Mouse (Mus musculus) stomach, postnatal 0 days (tissue): Measurements from ENCODE around the gene Wdr27. TPM values are rescaled to one million over a fixed set of nuclear protein-coding genes. Genes with fewer than 3 reads are reported as not detected.

Experiments
- ATAC-seq: fragments of 200-750 bp; cut with Nextera tagmentation; 2 replicates; pipeline ENCODE4 v1.8.0; 2017; ENCODE audit not compliant: low FRiP score, low TSS enrichment
- DNase-seq: peaks from one replicate; pipeline ENCODE4 v3.0.0-alpha.2; 2016; ENCODE audit warnings: low spot score
- H3K27ac ChIP-seq: fragments of 300-500 bp; sonication (generic); replicated peaks from 2 replicates; pipeline ENCODE4 v1.5.1; 2014; ENCODE audit warnings: mild to moderate bottlenecking, control low read depth
- H3K27me3 ChIP-seq: fragments of 300-500 bp; sonication (generic); 2 replicates; pipeline ENCODE4 v1.6.1; 2014; ENCODE audit warnings: low read length; ENCODE audit not compliant: control insufficient read depth, insufficient read depth
- H3K36me3 ChIP-seq: fragments of 300-500 bp; sonication (generic); 2 replicates; pipeline ENCODE4 v1.6.1; 2014; ENCODE audit warnings: low read length, mixed read lengths; ENCODE audit not compliant: control insufficient read depth, insufficient read depth
- H3K4me1 ChIP-seq: fragments of 300-500 bp; sonication (generic); replicated peaks from 2 replicates; pipeline ENCODE4 v1.6.1; 2014; ENCODE audit warnings: antibody characterized with exemption; ENCODE audit not compliant: control insufficient read depth, insufficient read depth
- H3K4me2 ChIP-seq: fragments of 300-500 bp; sonication (generic); replicated peaks from 2 replicates; pipeline ENCODE4 v1.6.1; 2014; ENCODE audit warnings: low read depth, mild to moderate bottlenecking, control low read depth, moderate library complexity
- H3K4me3 ChIP-seq: fragments of 300-500 bp; sonication (generic); 2 replicates; pipeline ENCODE4 v1.5.1; 2014; ENCODE audit warnings: low read depth, low read length, control low read depth
- H3K9ac ChIP-seq: fragments of 300-500 bp; sonication (generic); 2 replicates; pipeline ENCODE4 v1.6.1; 2014; ENCODE audit warnings: mild to moderate bottlenecking, low read length, control low read depth, mixed read lengths
- H3K9me3 ChIP-seq: fragments of 300-500 bp; sonication (generic); 2 replicates; pipeline ENCODE4 v1.6.1; 2016; ENCODE audit warnings: low read length; ENCODE audit not compliant: control insufficient read depth
- CTCF ChIP-seq: IDR thresholded peaks from 2 replicates; pipeline ENCODE4 v1.5.1; 2016; ENCODE audit warnings: antibody characterized with exemption, low read depth, mild to moderate bottlenecking, moderate library complexity
- EP300 ChIP-seq: optimal IDR thresholded peaks from 2 replicates; pipeline ENCODE3; 2016; ENCODE audit warnings: antibody characterized with exemption
- WGBS: fragments of 180-500 bp; shearing (Covaris S2); extraction: QIAGEN DNeasy Blood & Tissue Kit; methylation state at CpG from one replicate; pipeline ENCODE4 v1.1.7; 2014; 5-methylcytosine and 5-hydroxymethylcytosine counted together
- polyA plus RNA-seq: library from polyadenylated mRNA; unstranded; fragments of >200 nt; fragmentation: Nextera tagmentation; extraction: Ambion mirVana; gene quantifications from 2 replicates; pipeline ENCODE4 v1.2.1, GENCODE M21; 2015

Gene Wdr27
- polyA plus RNA-seq, 1 experiment from 2014 or later: 9.0 TPM

DNA sequence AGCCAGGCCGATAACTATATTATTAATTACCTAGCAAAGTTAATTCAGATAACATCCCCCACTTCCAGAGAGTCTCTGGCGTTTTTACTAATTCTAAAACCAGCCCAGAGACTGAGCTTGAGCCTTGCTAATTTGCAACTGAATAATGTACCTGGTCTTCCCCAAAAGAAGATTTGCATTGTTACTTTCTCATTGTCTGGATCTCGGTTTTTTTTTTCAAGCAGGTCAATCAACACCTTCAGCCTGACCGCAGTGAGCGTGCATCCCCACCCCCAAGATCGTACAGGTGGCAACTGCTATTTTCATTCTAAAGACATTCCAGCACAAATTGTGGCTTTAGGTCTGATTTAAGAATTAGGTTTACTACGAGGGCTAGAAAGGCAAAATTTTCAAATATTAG lies 136.2 kb downstream of the Wdr27 start:
- no peak overlapping the region for H3K4me2 ChIP-seq
- no peaks in the 10 kb centered on the region for H3K4me1 ChIP-seq
- H3K36me3 ChIP-seq: no peaks in the 10 kb centered on the region
- 90% methylated on average over 7 of the region's 7 CpGs for WGBS
- no peaks in the 10 kb centered on the region for H3K27me3 ChIP-seq
- no peaks in the 10 kb centered on the region for H3K9me3 ChIP-seq
- no peak for ATAC-seq
- no peak for DNase-seq
- no peak overlapping the region for H3K9ac ChIP-seq
- no peak overlapping the region for H3K4me3 ChIP-seq
- H3K27ac ChIP-seq: no peak overlapping the region
- TF ChIP-seq EP300 (no peak), CTCF (no peak)

GRCm38 (mm10) chr17:14799243-14799642 lies 143.7 kb downstream of the Wdr27 start:
- H3K27ac ChIP-seq: no peak overlapping the region
- WGBS: 78% methylated on average over 4 of the region's 4 CpGs

GRCm38 (mm10) chr17:14795074-14795473 lies 147.9 kb downstream of the Wdr27 start:
- H3K9me3 ChIP-seq: no peaks in the 10 kb centered on the region
- DNase-seq (no peak), ATAC-seq (no peak)
- 93% methylated on average over 4 of the region's 4 CpGs for WGBS
- TF ChIP-seq EP300 (no peak), CTCF (no peak)
- no peaks in the 10 kb centered on the region for H3K4me1 ChIP-seq
- H3K36me3 ChIP-seq: no peaks in the 10 kb centered on the region
- H3K27me3 ChIP-seq: no peaks in the 10 kb centered on the region
- H3K9ac ChIP-seq: no peak overlapping the region
- no peak overlapping the region for H3K4me3 ChIP-seq
- H3K27ac ChIP-seq: no peak overlapping the region
- H3K4me2 ChIP-seq: no peak overlapping the region

More at GRCm38 (mm10) chr17:14799243-14799642, 143.7 kb downstream of the Wdr27 start:
- no peak overlapping the region for H3K4me3 ChIP-seq
- TF ChIP-seq CTCF (no peak), EP300 (no peak)
- no peaks in the 10 kb centered on the region for H3K4me1 ChIP-seq
- H3K4me2 ChIP-seq: no peak overlapping the region
- H3K36me3 ChIP-seq: no peaks in the 10 kb centered on the region
- DNase-seq: no peak
- no peaks in the 10 kb centered on the region for H3K27me3 ChIP-seq
- H3K9me3 ChIP-seq: no peaks in the 10 kb centered on the region
- no peak for ATAC-seq
- no peak overlapping the region for H3K9ac ChIP-seq

GRCm38 (mm10) chr17:14779356-14779755 lies 163.6 kb downstream of the Wdr27 start:
- TF ChIP-seq EP300: no peak
- no peak for TF ChIP-seq CTCF
- H3K4me3 ChIP-seq: no peak overlapping the region
- no peaks in the 10 kb centered on the region for H3K4me1 ChIP-seq
- H3K36me3 ChIP-seq: no peaks in the 10 kb centered on the region
- H3K27me3 ChIP-seq: no peaks in the 10 kb centered on the region
- no peak for DNase-seq
- no peak for ATAC-seq
- H3K27ac ChIP-seq: no peak overlapping the region
- no peaks in the 10 kb centered on the region for H3K9me3 ChIP-seq
- H3K4me2 ChIP-seq: no peak overlapping the region
- H3K9ac ChIP-seq: no peak overlapping the region
- WGBS: 84% methylated on average over 5 of the region's 5 CpGs

DNA sequence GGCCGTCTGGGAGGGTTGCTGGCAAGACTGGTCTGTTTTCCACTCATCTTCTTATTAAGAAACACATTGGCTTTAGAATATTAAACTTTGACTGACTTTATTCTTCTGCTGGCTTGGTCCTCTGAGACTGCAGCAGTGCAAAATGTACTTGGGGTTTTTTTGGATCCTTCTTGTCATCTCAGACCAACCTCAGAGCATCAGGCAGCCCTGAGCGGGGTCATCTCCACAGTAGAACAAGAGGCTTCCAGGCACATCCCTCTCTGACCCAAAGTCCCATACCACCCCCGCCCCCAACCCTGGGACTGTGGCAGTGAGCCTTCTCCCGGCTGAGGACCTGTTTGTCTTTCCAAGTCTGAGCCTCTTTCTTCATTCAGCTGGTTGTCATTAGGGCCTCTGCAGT lies 171.6 kb downstream of the Wdr27 start:
- Histone ChIP-seq H3K9me3 (no peaks in the 10 kb centered on the region), H3K4me2 (no peak overlapping the region), H3K27ac (no peak overlapping the region), H3K4me1 (no peaks in the 10 kb centered on the region), H3K27me3 (no peaks in the 10 kb centered on the region), H3K9ac (no peak overlapping the region), H3K36me3 (no peaks in the 10 kb centered on the region), H3K4me3 (no peak overlapping the region)
- 54% methylated on average over 4 of the region's 4 CpGs for WGBS
- DNase-seq (no peak), ATAC-seq (no peak)
- no peak for TF ChIP-seq EP300
- no peak for TF ChIP-seq CTCF

DNA sequence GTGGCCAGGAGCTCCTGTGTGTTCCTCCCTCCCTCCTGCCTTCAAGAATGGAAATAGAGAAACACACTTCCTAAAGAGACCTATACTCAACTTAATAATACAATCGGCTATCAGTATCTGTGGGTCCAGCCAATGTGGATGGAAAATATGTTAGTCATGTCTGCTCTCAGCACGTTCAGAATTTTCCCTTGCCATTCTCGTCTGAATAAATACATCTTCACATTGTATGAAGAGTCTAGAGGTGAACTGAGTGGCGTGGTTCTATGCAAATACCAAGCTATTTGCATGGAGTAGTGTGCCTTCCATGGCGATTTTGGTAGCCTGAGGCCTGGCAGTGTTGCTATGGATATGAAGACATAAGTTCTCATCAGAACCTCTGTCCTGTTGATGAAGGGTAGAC lies 172.6 kb downstream of the Wdr27 start:
- ATAC-seq (no peak), DNase-seq (no peak)
- H3K9ac ChIP-seq: no peak overlapping the region
- no peaks in the 10 kb centered on the region for H3K9me3 ChIP-seq
- TF ChIP-seq EP300 (no peak), CTCF (no peak)
- no peak overlapping the region for H3K4me2 ChIP-seq
- H3K27me3 ChIP-seq: no peaks in the 10 kb centered on the region
- H3K4me1 ChIP-seq: no peaks in the 10 kb centered on the region
- no peak overlapping the region for H3K27ac ChIP-seq
- WGBS: 75% methylated on average over 5 of the region's 5 CpGs
- H3K36me3 ChIP-seq: no peaks in the 10 kb centered on the region
- no peak overlapping the region for H3K4me3 ChIP-seq

Other genes with a start within 250 kb of the Wdr27 start
- gene Thbs2, start 248.9 kb downstream of the Wdr27 start, polyA plus RNA-seq: 18.6 and 21.4 TPM in 2 replicates
- gene 1600012H06Rik, start within 50 bp of the Wdr27 start, polyA plus RNA-seq: 39.0 and 39.9 TPM in 2 replicates
- 29.5 and 31.3 TPM in 2 replicates for gene Phf10, start 18.1 kb upstream of the Wdr27 start, polyA plus RNA-seq
- gene 9030025P20Rik, start 35.3 kb upstream of the Wdr27 start, polyA plus RNA-seq: 4.6 and 5.1 TPM in 2 replicates
- 1.6 TPM in 1 of 2 replicates, not detected in the other for gene Gm3417, start 35.6 kb upstream of the Wdr27 start, polyA plus RNA-seq
- 5.4 and 5.8 TPM in 2 replicates for gene Gm3435, start 67.0 kb upstream of the Wdr27 start, polyA plus RNA-seq
- gene Ermard, start 98.0 kb upstream of the Wdr27 start, polyA plus RNA-seq: 33.3 and 36.2 TPM in 2 replicates
- gene Tcte3, start 98.3 kb upstream of the Wdr27 start, polyA plus RNA-seq: 0.79 and 1.3 TPM in 2 replicates
- gene Gm3448, start 98.4 kb upstream of the Wdr27 start, polyA plus RNA-seq: 2.9 and 3.9 TPM in 2 replicates